Mouse (Mus musculus) heart, adult 2 months (tissue): ENCODE measurements around the gene Foxo4. TPM values are rescaled to one million over a fixed set of nuclear protein-coding genes. Genes with fewer than 3 reads are reported as not detected.

Experiments used
- DNase-seq, 2 experiments: peaks; one replicate each; pipeline ENCODE4 v3.0.0; 2021
- H3K27ac ChIP-seq: fragments of 200-600 bp; 2 replicates; pipeline ENCODE4 v1.8.1; 2022
- H3K27me3 ChIP-seq: fragments of 200-500 bp; 2 replicates; pipeline ENCODE4 v1.6.1; 2012; ENCODE audit warnings: mild to moderate bottlenecking, low read length, inconsistent platforms, mixed read lengths; ENCODE audit not compliant: control insufficient read depth, insufficient read depth
- H3K36me3 ChIP-seq: fragments of 200-500 bp; 2 replicates; pipeline ENCODE4 v1.6.1; 2012; ENCODE audit warnings: low read length, inconsistent platforms; ENCODE audit not compliant: control insufficient read depth, insufficient read depth
- H3K4me1 ChIP-seq: fragments of 200-500 bp; 2 replicates; pipeline ENCODE4 v1.6.1; 2011; ENCODE audit warnings: low read length; ENCODE audit not compliant: control insufficient read depth, insufficient read depth
- H3K4me3 ChIP-seq: fragments of 200-600 bp; 2 replicates; pipeline ENCODE4 v1.8.1; 2022
- H3K79me2 ChIP-seq: fragments of 200-500 bp; replicated peaks from 2 replicates; pipeline ENCODE4 v1.6.1; 2012; ENCODE audit warnings: mild to moderate bottlenecking, inconsistent platforms, low read length, moderate library complexity, mixed read lengths; ENCODE audit not compliant: control insufficient read depth, insufficient read depth
- H3K9ac ChIP-seq: fragments of 200-500 bp; 2 replicates; pipeline ENCODE4 v1.6.1; 2012; ENCODE audit warnings: low read depth, mild to moderate bottlenecking, control low read depth, inconsistent platforms, low read length, mixed read lengths
- CTCF ChIP-seq: fragments of 200-600 bp; IDR thresholded peaks from 2 replicates; pipeline ENCODE4 v1.8.1; 2022; ENCODE audit warnings: antibody characterized with exemption, mild to moderate bottlenecking, moderate library complexity
- EP300 ChIP-seq: fragments of 200-500 bp; IDR thresholded peaks from 2 replicates; pipeline ENCODE4 v1.6.1; 2011; ENCODE audit warnings: low read depth, low read length, control low read depth; ENCODE audit not compliant: insufficient read depth
- POLR2A ChIP-seq: fragments of 200-500 bp; IDR thresholded peaks from 2 replicates; pipeline ENCODE4 v1.6.1; 2011; ENCODE audit warnings: mild to moderate bottlenecking, low read depth, low read length, control low read depth; ENCODE audit not compliant: insufficient read depth
- WGBS: fragments of 180-500 bp; shearing (Covaris S2); methylation state at CpG from one replicate; pipeline ENCODE4 v1.1.7; 2018; 5-methylcytosine and 5-hydroxymethylcytosine counted together
- intact Hi-C: fragments of 180-260 bp; cut with DNase I; formaldehyde crosslinking; loops from one replicate; pipeline ENCODE4 v1.15.1; 2025
- polyA plus RNA-seq: library from polyadenylated mRNA; depleted of rRNA; stranded (reverse); fragments of >200 nt; gene quantifications from 2 replicates; pipeline ENCODE4 v1.2.3, GENCODE M21; 2012; rRNA removed
- total RNA-seq, 2 experiments: library from RNA; stranded (reverse); gene quantifications; 2 replicates each; pipeline ENCODE4 v1.2.3; 2021

Foxo4 gene
- total and polyA plus RNA-seq, 3 experiments, result 39.4 to 65.2 (median 57.7) TPM

GRCm38 (mm10) chrX:101299473-101300426, 45.4 kb downstream of the Foxo4 start:
- Histone ChIP-seq H3K79me2 (no peaks in the 10 kb centered on the region), H3K4me1 (no peaks in the 10 kb centered on the region; the same call in 1 of the 2 replicates), H3K9ac (no peak overlapping the region), H3K36me3 (no peaks in the 10 kb centered on the region), H3K4me3 (no peak overlapping the region), H3K27me3 (no peaks in the 10 kb centered on the region), H3K27ac (no peak overlapping the region)
- DNase-seq, result no peak
- TF ChIP-seq EP300 (no peak), CTCF (no peak), POLR2A (no peak)
- 32% methylated on average over 12 of the region's 13 CpGs for WGBS
- intact Hi-C loops, result no loop called here

- Histone ChIP-seq H3K4me1 (no peaks in the 10 kb centered on the region; the same call in 1 of the 2 replicates), H3K27ac (no peak overlapping the region), H3K27me3 (no peaks in the 10 kb centered on the region), H3K79me2 (no peaks in the 10 kb centered on the region), H3K9ac (no peak overlapping the region), H3K36me3 (no peaks in the 10 kb centered on the region), H3K4me3 (no peak overlapping the region)
- DNase-seq, result no peak
- intact Hi-C loops, result no loop called here
- 35% methylated on average over 13 of the region's 13 CpGs for WGBS
- TF ChIP-seq POLR2A (no peak), EP300 (no peak), CTCF (no peak)
Measured at GRCm38 (mm10) chrX:101300427-101301030, 46.2 kb downstream of the Foxo4 start.

GRCm38 (mm10) chrX:101301654-101302053, 47.3 kb downstream of the Foxo4 start:
- WGBS, result 81% methylated on average over 9 of the region's 9 CpGs
- Histone ChIP-seq H3K36me3 (no peaks in the 10 kb centered on the region), H3K4me1 (no peaks in the 10 kb centered on the region; the same call in 1 of the 2 replicates), H3K27me3 (no peaks in the 10 kb centered on the region), H3K27ac (no peak overlapping the region), H3K79me2 (no peaks in the 10 kb centered on the region), H3K9ac (no peak overlapping the region), H3K4me3 (no peak overlapping the region)
- no peak for TF ChIP-seq EP300
- TF ChIP-seq POLR2A, result no peak
- TF ChIP-seq CTCF, result no peak
- intact Hi-C loops, result no loop called here
- no peak for DNase-seq

GRCm38 (mm10) chrX:101304646-101305045, 50.3 kb downstream of the Foxo4 start:
- no peak for TF ChIP-seq POLR2A
- no peak for TF ChIP-seq EP300
- no peak for TF ChIP-seq CTCF
- 62% methylated on average over 2 of the region's 2 CpGs for WGBS
- DNase-seq, result no peak

GRCm38 (mm10) chrX:101309299-101309698, 55.0 kb downstream of the Foxo4 start:
- no peak overlapping the region for H3K4me3 ChIP-seq
- no peaks in the 10 kb centered on the region for H3K4me1 ChIP-seq
- intact Hi-C loops, result no loop called here
- H3K27ac ChIP-seq, result no peak overlapping the region
- no peak for DNase-seq
- H3K36me3 ChIP-seq, result no peaks in the 10 kb centered on the region
- no peak for TF ChIP-seq EP300
- no peak for TF ChIP-seq CTCF
- TF ChIP-seq POLR2A, result no peak
- no peaks in the 10 kb centered on the region for H3K27me3 ChIP-seq
- 90% methylated on average over 5 of the region's 5 CpGs for WGBS
- H3K79me2 ChIP-seq, result no peaks in the 10 kb centered on the region
- H3K9ac ChIP-seq, result no peak overlapping the region

More at GRCm38 (mm10) chrX:101304646-101305045, 50.3 kb downstream of the Foxo4 start:
- H3K4me1 ChIP-seq, result no peaks in the 10 kb centered on the region; the same call in 1 of the 2 replicates
- no peak overlapping the region for H3K9ac ChIP-seq
- H3K27me3 ChIP-seq, result no peaks in the 10 kb centered on the region
- no peak overlapping the region for H3K27ac ChIP-seq
- H3K79me2 ChIP-seq, result no peaks in the 10 kb centered on the region
- intact Hi-C loops, result no loop called here
- H3K36me3 ChIP-seq, result no peaks in the 10 kb centered on the region
- no peak overlapping the region for H3K4me3 ChIP-seq

Other genes starting within 250 kb of the Foxo4 start
- under 1 TPM in 1 of 2 experiments, not detected in 1; 0.34 TPM for gene Tex11, start 194.9 kb upstream of the Foxo4 start, total RNA-seq
- 0.10 TPM in 1 of 2 replicates, not detected in the other for gene Tex11, start 194.9 kb upstream of the Foxo4 start, polyA plus RNA-seq
- not detected for gene Slc7a3, start 168.5 kb upstream of the Foxo4 start, total RNA-seq
- 0.18 and 0.68 TPM in 2 replicates for gene Slc7a3, start 168.5 kb upstream of the Foxo4 start, polyA plus RNA-seq
- 10 to 100 TPM; 36.0 to 37.3 TPM for gene Snx12, start 32.0 kb upstream of the Foxo4 start, total RNA-seq
- gene Snx12, start 32.0 kb upstream of the Foxo4 start, polyA plus RNA-seq, result 16.6 and 22.3 TPM in 2 replicates
- gene Gm614, start 9.5 kb downstream of the Foxo4 start, total RNA-seq, result not detected
- 0.41 TPM in 1 of 2 replicates, not detected in the other for gene Gm614, start 9.5 kb downstream of the Foxo4 start, polyA plus RNA-seq
- 1 to 10 TPM; 7.9 to 9.8 TPM for gene Il2rg, start 13.7 kb downstream of the Foxo4 start, total RNA-seq
- gene Il2rg, start 13.7 kb downstream of the Foxo4 start, polyA plus RNA-seq, result 15.8 and 19.2 TPM in 2 replicates
- gene Gm20489, start 14.5 kb downstream of the Foxo4 start, total RNA-seq, result under 1 TPM in 1 of 2 experiments, not detected in 1; 0.31 TPM
- not detected in 2 replicates for gene Gm20489, start 14.5 kb downstream of the Foxo4 start, polyA plus RNA-seq
- gene Med12, start 19.5 kb downstream of the Foxo4 start, total RNA-seq, result 10 to 100 TPM; 20.2 to 21.2 TPM
- 61.9 and 76.3 TPM in 2 replicates for gene Med12, start 19.5 kb downstream of the Foxo4 start, polyA plus RNA-seq
- gene Nlgn3, start 44.6 kb downstream of the Foxo4 start, total RNA-seq, result 1 to 10 TPM in 1 of 2 experiments, under 1 TPM in 1; 0.42 to 1.0 TPM
- 0.20 and 1.1 TPM in 2 replicates for gene Nlgn3, start 44.6 kb downstream of the Foxo4 start, polyA plus RNA-seq
- gene Gjb1, start 121.8 kb downstream of the Foxo4 start, total RNA-seq, result not detected
- gene Gjb1, start 121.8 kb downstream of the Foxo4 start, polyA plus RNA-seq, result 0.12 and 0.56 TPM in 2 replicates
- 10 to 100 TPM; 13.3 to 15.9 TPM for gene Zmym3, start 166.3 kb downstream of the Foxo4 start, total RNA-seq
- gene Zmym3, start 166.3 kb downstream of the Foxo4 start, polyA plus RNA-seq, result 18.7 and 36.5 TPM in 2 replicates
- 10 to 100 TPM; 57.6 to 70.9 TPM for gene Nono, start 174.8 kb downstream of the Foxo4 start, total RNA-seq
- 46.7 and 83.4 TPM in 2 replicates for gene Nono, start 174.8 kb downstream of the Foxo4 start, polyA plus RNA-seq
- gene Itgb1bp2, start 194.6 kb downstream of the Foxo4 start, total RNA-seq, result 100 to 1,000 TPM; 157 to 183 TPM
- gene Itgb1bp2, start 194.6 kb downstream of the Foxo4 start, polyA plus RNA-seq, result 194 and 335 TPM in 2 replicates